ENCODE assay signal across 13 mouse cellular contexts in genomic region chr3:121464733-121465305, GRCm38 (mm10). TPM values are rescaled to one million over a fixed set of nuclear protein-coding genes. Genes with fewer than 3 reads are reported as not detected.
DNase-seq lines count a peak whose midpoint lies in the region; ATAC-seq and TF ChIP-seq lines count a peak whose summit lies in the region.
"Had no signal": no experiment of that assay in that cellular context is flagged by ENCODE, and none has a peak within 500 bp of the region (broad histone marks: within the 10 kb centered on the region; RNA-seq: fewer than 3 reads in every experiment).

No protein-coding gene starts in this region.

- H3K4me2 ChIP-seq in forebrain, postnatal 0 days (ENCODE audit: low read depth) = no peak overlapping the region
- no peak overlapping the region for H3K4me2 ChIP-seq in midbrain, embryonic 13.5 days (replicated peaks)
- H3K4me2 ChIP-seq: liver, embryonic 13.5 days; stomach, embryonic 15.5 days had no signal

- peak; percentile 17 for DNase-seq in cerebellum, adult 9-11 months
- no peak for DNase-seq in cerebellum, postnatal 36 days
- peak; percentile 78 for DNase-seq in brain, embryonic 14.5 days (ENCODE audit: low read depth)
- peak; percentile 41 for DNase-seq in forebrain, postnatal 0 days
- DNase-seq in frontal cortex, postnatal 14 days (ENCODE audit: low spot score in 2 of 2) = no peak
- DNase-seq in right cerebral cortex, postnatal 36 days (ENCODE audit: low spot score in 2 of 2) = no peak
- DNase-seq in gastrocnemius, postnatal 25 days = no peak
- DNase-seq: heart, adult 2 months; layer of hippocampus, adult 9-11 months; liver, embryonic 13.5 days had no signal

- peaks cover 8% of the 10 kb centered on the region; the same call in 1 of the 2 replicates for H3K36me3 ChIP-seq in forebrain, postnatal 0 days (ENCODE audit: insufficient read depth)
- H3K36me3 ChIP-seq in midbrain, embryonic 13.5 days = peaks cover 16% of the 10 kb centered on the region
- H3K36me3 ChIP-seq: liver, embryonic 13.5 days had no signal

- H3K9ac ChIP-seq in forebrain, postnatal 0 days = no peak overlapping the region
- no peak overlapping the region for H3K9ac ChIP-seq in midbrain, embryonic 13.5 days (replicated peaks)
- H3K9ac ChIP-seq: liver, embryonic 13.5 days; stomach, embryonic 15.5 days had no signal

- no peaks in the 10 kb centered on the region for H3K9me3 ChIP-seq in forebrain, postnatal 0 days (ENCODE audit: low read length)
- no peaks in the 10 kb centered on the region for H3K9me3 ChIP-seq in midbrain, embryonic 13.5 days
- H3K9me3 ChIP-seq: liver, embryonic 13.5 days; stomach, embryonic 15.5 days had no signal

- H3K4me3 ChIP-seq in forebrain, postnatal 0 days (ENCODE audit: low read depth, low read length) = no peak overlapping the region
- no peak overlapping the region for H3K4me3 ChIP-seq in midbrain, embryonic 13.5 days (replicated peaks)
- H3K4me3 ChIP-seq: heart, adult 2 months; liver, embryonic 13.5 days; stomach, embryonic 15.5 days had no signal

- ATAC-seq in forebrain, postnatal 0 days = peak; percentile 47
- no peak for ATAC-seq in midbrain, embryonic 13.5 days
- ATAC-seq: intestine, embryonic 16.5 days had no signal

- WGBS in forebrain, postnatal 0 days = 23% methylated on average over 7 of the region's 7 CpGs
- 24% methylated on average over 7 of the region's 7 CpGs for WGBS in midbrain, embryonic 13.5 days

- TF ChIP-seq CTCF in brain, embryonic 14.5 days (IDR thresholded peaks at IDR 0.05; ENCODE audit: borderline replicate concordance, extremely low read depth, insufficient read depth, insufficient read length) = no peak
- TF ChIP-seq CTCF in forebrain, postnatal 0 days (IDR thresholded peaks at IDR 0.05; ENCODE audit: low read depth) = no peak

- peak overlapping the region; percentile 10; the same call in 1 of the 2 replicates for H3K27ac ChIP-seq in forebrain, postnatal 0 days (ENCODE audit: low read depth, low read length)
- H3K27ac ChIP-seq in midbrain, embryonic 13.5 days = peak overlapping the region; percentile 68
- H3K27ac ChIP-seq: heart, adult 2 months; liver, embryonic 13.5 days; stomach, embryonic 15.5 days had no signal

- no peaks in the 10 kb centered on the region for H3K27me3 ChIP-seq in forebrain, postnatal 0 days (ENCODE audit: insufficient read depth, low read length)
- no peaks in the 10 kb centered on the region for H3K27me3 ChIP-seq in midbrain, embryonic 13.5 days
- H3K27me3 ChIP-seq: liver, embryonic 13.5 days; stomach, embryonic 15.5 days had no signal

- no peaks in the 10 kb centered on the region for H3K4me1 ChIP-seq in forebrain, postnatal 0 days (ENCODE audit: insufficient read depth)
- peaks cover 40% of the 10 kb centered on the region for H3K4me1 ChIP-seq in midbrain, embryonic 13.5 days (replicated peaks)

- TF ChIP-seq POLR2A in brain, embryonic 14.5 days (IDR thresholded peaks at IDR 0.05; ENCODE audit: borderline replicate concordance, extremely low read depth, insufficient read depth, insufficient read length, poor library complexity, severe bottlenecking) = no peak

RNA-seq across cellular contexts. Expression of gene Cnn3, which starts 38.5 kb away (rescaled TPM):
- polyA plus RNA-seq in brain, embryonic 14.5 days (2012; rRNA removed) = 412 and 494 TPM in 2 replicates
- total RNA-seq in forebrain, postnatal 0 days (2014; rRNA removed) = 128 and 150 TPM in 2 replicates
- 307 and 319 TPM in 2 replicates for polyA plus RNA-seq in forebrain, postnatal 0 days (2015; fragmentation: Nextera tagmentation; extraction: Ambion mirVana)
- 703 and 728 TPM in 2 replicates for polyA plus RNA-seq in midbrain, embryonic 13.5 days (2015; fragmentation: Nextera tagmentation; extraction: Ambion mirVana)
- total RNA-seq in gastrocnemius, postnatal 25 days (2021) = 10 to 100 TPM; 28.0 to 29.2 TPM

Comparison
In these comparisons a context has a peak if more than half of its experiments do, and no peak if none do; other contexts are left out.
1. DNase-seq: peak in cerebellum, adult 9-11 months (single experiment), brain, embryonic 14.5 days (single experiment) and forebrain, postnatal 0 days (single experiment); none in cerebellum, postnatal 36 days (0 of 2), frontal cortex, postnatal 14 days (0 of 2), right cerebral cortex, postnatal 36 days (0 of 2) and gastrocnemius, postnatal 25 days (single experiment).